Mouse (Mus musculus): Measurements from ENCODE around the gene Olfr1322. TPM values are rescaled to one million over a fixed set of nuclear protein-coding genes. Genes with fewer than 3 reads are reported as not detected.

Gene Olfr1322
- not detected in 2 replicates for polyA plus RNA-seq (2015; fragmentation: Nextera tagmentation; extraction: Ambion mirVana)

GRCm38 (mm10) chrX:49891383-49891782, at the start of gene Olfr1322:
Gene Olfr1322, minus strand, starts transcription at chrX:49891483.
- Histone ChIP-seq H3K27me3 (no peaks in the 10 kb centered on the region), H3K9ac (replicated peaks) (no peak within 1 kb of the TSS), H3K4me2 (replicated peaks) (no peak within 1 kb of the TSS), H3K27ac (no peak within 1 kb of the TSS), H3K4me1 (replicated peaks) (no peaks in the 10 kb centered on the region), H3K36me3 (no peaks in the 10 kb centered on the region), H3K9me3 (no peaks in the 10 kb centered on the region), H3K4me3 (replicated peaks) (no peak within 1 kb of the TSS)
- no peak for ATAC-seq
- WGBS = 82% methylated on average over 2 of the region's 2 CpGs

GRCm38 (mm10) chrX:49877651-49878349, 13.5 kb downstream of the Olfr1322 start:
- Histone ChIP-seq H3K27me3 (no peaks in the 10 kb centered on the region), H3K4me3 (replicated peaks) (no peak overlapping the region), H3K4me2 (replicated peaks) (no peak overlapping the region), H3K4me1 (replicated peaks) (no peaks in the 10 kb centered on the region), H3K9ac (replicated peaks) (no peak overlapping the region), H3K36me3 (no peaks in the 10 kb centered on the region), H3K9me3 (no peaks in the 10 kb centered on the region), H3K27ac (no peak overlapping the region)
- WGBS = 76% methylated on average over 4 of the region's 4 CpGs
- ATAC-seq = no peak

Other genes with a start within 250 kb of the Olfr1322 start
- gene Olfr1320, start 219.2 kb downstream of the Olfr1322 start, polyA plus RNA-seq (2015; fragmentation: Nextera tagmentation; extraction: Ambion mirVana) = not detected in 2 replicates
- gene Olfr1321, start 156.4 kb downstream of the Olfr1322 start, polyA plus RNA-seq (2015; fragmentation: Nextera tagmentation; extraction: Ambion mirVana) = not detected in 2 replicates
- 4.3 and 4.8 TPM in 2 replicates for gene Igsf1, start 93.7 kb downstream of the Olfr1322 start, polyA plus RNA-seq (2015; fragmentation: Nextera tagmentation; extraction: Ambion mirVana)
- gene Olfr1323, start 127.9 kb upstream of the Olfr1322 start, polyA plus RNA-seq (2015; fragmentation: Nextera tagmentation; extraction: Ambion mirVana) = not detected in 2 replicates

Data from midbrain, embryonic 13.5 days (tissue).